Mouse (Mus musculus) ES-Bruce4 (cell line): ENCODE data around the gene Me3.

ENCODE experiments used
- CTCF ChIP-seq: IDR thresholded peaks from one replicate; pipeline ENCODE4 v1.8.1; 2011; ENCODE audit warnings: low read depth, low read length
- EP300 ChIP-seq: IDR thresholded peaks from 2 replicates; pipeline ENCODE4 v1.6.1; 2011; ENCODE audit warnings: low read depth, low read length; ENCODE audit not compliant: insufficient read depth
- POLR2A ChIP-seq: IDR thresholded peaks from one replicate; pipeline ENCODE4 v1.8.1; 2011; ENCODE audit warnings: low read length; ENCODE audit not compliant: insufficient read depth

DNA sequence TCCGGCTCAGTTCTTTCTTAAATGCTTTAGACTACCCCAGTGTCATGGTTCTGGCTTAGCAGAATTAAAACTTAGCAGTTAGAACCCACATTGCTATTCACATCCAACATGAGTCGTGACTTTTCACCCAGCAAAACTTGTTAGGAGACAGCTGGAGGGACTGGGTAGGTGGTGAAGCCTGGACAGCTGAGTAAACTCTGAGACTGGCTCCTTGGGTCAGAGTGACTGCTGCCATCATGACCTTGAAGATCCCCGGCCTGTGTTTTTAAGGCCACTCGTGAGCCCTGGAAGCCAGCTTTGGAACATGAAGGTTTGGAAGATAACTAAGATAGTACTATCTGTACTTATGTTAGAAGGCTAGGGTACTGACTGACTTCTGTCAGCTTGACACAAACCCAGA, 35.4 kb downstream of the Me3 start:
- TF ChIP-seq CTCF (no peak), EP300 (no peak), POLR2A (no peak)
